Mouse (Mus musculus): ENCODE measurements around the gene Olfr643. TPM values are rescaled to one million over a fixed set of nuclear protein-coding genes. Genes with fewer than 3 reads are reported as not detected.

Olfr643 gene
- polyA plus RNA-seq (2016; fragmentation: Nextera tagmentation; extraction: Ambion mirVana), result not detected in 2 replicates

- no peak within 1 kb of the TSS for H3K9ac ChIP-seq (replicated peaks)
- no peak within 1 kb of the TSS for H3K4me2 ChIP-seq (replicated peaks)
- no peak within 1 kb of the TSS for H3K4me3 ChIP-seq
- no peak within 1 kb of the TSS for H3K27ac ChIP-seq (replicated peaks)
- no peaks in the 10 kb centered on the region for H3K9me3 ChIP-seq
- no peaks in the 10 kb centered on the region for H3K4me1 ChIP-seq
- no peaks in the 10 kb centered on the region for H3K36me3 ChIP-seq
- ATAC-seq (ENCODE audit: low FRiP score, low read depth), result no peak
- WGBS, result 87% methylated on average over 5 of the region's 5 CpGs
- no peaks in the 10 kb centered on the region for H3K27me3 ChIP-seq
Measured at GRCm38 (mm10) chr7:104137305-104137704, at the start of gene Olfr643. TSS of gene Olfr643 (minus strand) at chr7:104137405.

GRCm38 (mm10) chr7:104183292-104183691, 46.1 kb upstream of the Olfr643 start, which contains the start of gene Olfr648:
TSS of gene Olfr648 (minus strand) at chr7:104183392.
- Histone ChIP-seq H3K4me3 (no peak within 1 kb of the TSS), H3K27ac (replicated peaks) (no peak within 1 kb of the TSS), H3K27me3 (no peaks in the 10 kb centered on the region), H3K36me3 (no peaks in the 10 kb centered on the region), H3K4me1 (no peaks in the 10 kb centered on the region), H3K9ac (replicated peaks) (no peak within 1 kb of the TSS), H3K9me3 (no peaks in the 10 kb centered on the region), H3K4me2 (replicated peaks) (no peak within 1 kb of the TSS)
- 94% methylated on average over 2 of the region's 2 CpGs for WGBS
- no peak for ATAC-seq (ENCODE audit: low FRiP score, low read depth)

GRCm38 (mm10) chr7:104179074-104179473, 41.9 kb upstream of the Olfr643 start:
- Histone ChIP-seq H3K27ac (replicated peaks) (no peak overlapping the region), H3K9ac (replicated peaks) (no peak overlapping the region), H3K27me3 (no peaks in the 10 kb centered on the region), H3K4me3 (no peak overlapping the region), H3K36me3 (no peaks in the 10 kb centered on the region), H3K4me2 (replicated peaks) (no peak overlapping the region), H3K9me3 (no peaks in the 10 kb centered on the region), H3K4me1 (no peaks in the 10 kb centered on the region)
- 80% methylated on average over 1 of the region's 1 CpGs for WGBS
- ATAC-seq (ENCODE audit: low FRiP score, low read depth), result no peak

- 66% methylated on average over 5 of the region's 5 CpGs for WGBS
- Histone ChIP-seq H3K9me3 (no peaks in the 10 kb centered on the region), H3K4me2 (replicated peaks) (no peak overlapping the region), H3K4me1 (no peaks in the 10 kb centered on the region), H3K27me3 (no peaks in the 10 kb centered on the region), H3K9ac (replicated peaks) (no peak overlapping the region), H3K36me3 (no peaks in the 10 kb centered on the region), H3K4me3 (no peak overlapping the region), H3K27ac (replicated peaks) (no peak overlapping the region)
- ATAC-seq (ENCODE audit: low FRiP score, low read depth), result no peak
Measured at GRCm38 (mm10) chr7:104178422-104179054, 41.3 kb upstream of the Olfr643 start.

- ATAC-seq (ENCODE audit: low FRiP score, low read depth), result no peak
- H3K36me3 ChIP-seq, result no peaks in the 10 kb centered on the region
- 13% methylated on average over 1 of the region's 1 CpGs for WGBS
Measured at GRCm38 (mm10) chr7:104175085-104175484, 37.9 kb upstream of the Olfr643 start.

GRCm38 (mm10) chr7:104169634-104170204, 32.5 kb upstream of the Olfr643 start:
- Histone ChIP-seq H3K4me2 (replicated peaks) (no peak overlapping the region), H3K4me3 (no peak overlapping the region), H3K27ac (replicated peaks) (no peak overlapping the region), H3K4me1 (no peaks in the 10 kb centered on the region), H3K36me3 (no peaks in the 10 kb centered on the region), H3K27me3 (no peaks in the 10 kb centered on the region), H3K9me3 (no peaks in the 10 kb centered on the region), H3K9ac (replicated peaks) (no peak overlapping the region)
- 77% methylated on average over 6 of the region's 6 CpGs for WGBS
- no peak for ATAC-seq (ENCODE audit: low FRiP score, low read depth)

More at GRCm38 (mm10) chr7:104175085-104175484, 37.9 kb upstream of the Olfr643 start:
- Histone ChIP-seq H3K4me1 (no peaks in the 10 kb centered on the region), H3K9ac (replicated peaks) (no peak overlapping the region), H3K9me3 (no peaks in the 10 kb centered on the region), H3K4me3 (no peak overlapping the region), H3K27me3 (no peaks in the 10 kb centered on the region), H3K27ac (replicated peaks) (no peak overlapping the region), H3K4me2 (replicated peaks) (no peak overlapping the region)

- Histone ChIP-seq H3K4me1 (no peaks in the 10 kb centered on the region), H3K4me3 (no peak overlapping the region), H3K4me2 (replicated peaks) (no peak overlapping the region), H3K36me3 (no peaks in the 10 kb centered on the region), H3K9me3 (no peaks in the 10 kb centered on the region), H3K27me3 (no peaks in the 10 kb centered on the region), H3K9ac (replicated peaks) (no peak overlapping the region), H3K27ac (replicated peaks) (no peak overlapping the region)
- no peak for ATAC-seq (ENCODE audit: low FRiP score, low read depth)
- WGBS, result 89% methylated on average over 6 of the region's 6 CpGs
Measured at GRCm38 (mm10) chr7:104167105-104167504, 29.9 kb upstream of the Olfr643 start.

GRCm38 (mm10) chr7:104150456-104150855, 13.3 kb upstream of the Olfr643 start, which contains the start of gene Ubqlnl:
TSS of gene Ubqlnl (minus strand) at chr7:104150556.
- WGBS, result 82% methylated on average over 2 of the region's 2 CpGs
- H3K4me1 ChIP-seq, result no peaks in the 10 kb centered on the region
- no peak within 1 kb of the TSS for H3K4me3 ChIP-seq
- no peak within 1 kb of the TSS for H3K27ac ChIP-seq (replicated peaks)
- H3K9ac ChIP-seq (replicated peaks), result no peak within 1 kb of the TSS
- no peaks in the 10 kb centered on the region for H3K36me3 ChIP-seq
- no peak for ATAC-seq (ENCODE audit: low FRiP score, low read depth)
- no peak within 1 kb of the TSS for H3K4me2 ChIP-seq (replicated peaks)
- H3K9me3 ChIP-seq, result no peaks in the 10 kb centered on the region
- no peaks in the 10 kb centered on the region for H3K27me3 ChIP-seq

- H3K9ac ChIP-seq (replicated peaks), result no peak within 1 kb of the TSS
- no peaks in the 10 kb centered on the region for H3K36me3 ChIP-seq
- ATAC-seq (ENCODE audit: low FRiP score, low read depth), result no peak
- H3K27me3 ChIP-seq, result no peaks in the 10 kb centered on the region
- H3K4me3 ChIP-seq, result no peak within 1 kb of the TSS
- no peak within 1 kb of the TSS for H3K4me2 ChIP-seq (replicated peaks)
- 72% methylated on average over 3 of the region's 3 CpGs for WGBS
- no peaks in the 10 kb centered on the region for H3K9me3 ChIP-seq
- no peak within 1 kb of the TSS for H3K27ac ChIP-seq (replicated peaks)
- H3K4me1 ChIP-seq, result no peaks in the 10 kb centered on the region
Measured at GRCm38 (mm10) chr7:104143179-104143578, 6.0 kb upstream of the Olfr643 start, which contains the start of gene Ubqln3. TSS of gene Ubqln3 (minus strand) at chr7:104143279.

GRCm38 (mm10) chr7:104129726-104130125, 7.5 kb downstream of the Olfr643 start, which contains the start of gene Ubqln5:
TSS of gene Ubqln5 (minus strand) at chr7:104129826.
- no peak for ATAC-seq (ENCODE audit: low FRiP score, low read depth)
- Histone ChIP-seq H3K27me3 (no peaks in the 10 kb centered on the region), H3K9ac (replicated peaks) (no peak within 1 kb of the TSS), H3K4me1 (no peaks in the 10 kb centered on the region), H3K36me3 (no peaks in the 10 kb centered on the region), H3K4me3 (no peak within 1 kb of the TSS), H3K4me2 (replicated peaks) (no peak within 1 kb of the TSS), H3K9me3 (no peaks in the 10 kb centered on the region), H3K27ac (replicated peaks) (no peak within 1 kb of the TSS)
- 90% methylated on average over 5 of the region's 5 CpGs for WGBS

- H3K27ac ChIP-seq (replicated peaks), result no peak within 1 kb of the TSS
Measured at GRCm38 (mm10) chr7:104104757-104104972, 32.5 kb downstream of the Olfr643 start, which contains the start of gene Olfr646. TSS of gene Olfr646 (plus strand) at chr7:104104873.

GRCm38 (mm10) chr7:104103913-104104756, 33.1 kb downstream of the Olfr643 start:
- 78% methylated on average over 4 of the region's 4 CpGs for WGBS

More at GRCm38 (mm10) chr7:104104757-104104972, 32.5 kb downstream of the Olfr643 start, which contains the start of gene Olfr646:
- Histone ChIP-seq H3K9me3 (no peaks in the 10 kb centered on the region), H3K4me2 (replicated peaks) (no peak within 1 kb of the TSS), H3K4me3 (no peak within 1 kb of the TSS), H3K9ac (replicated peaks) (no peak within 1 kb of the TSS), H3K4me1 (no peaks in the 10 kb centered on the region), H3K27me3 (no peaks in the 10 kb centered on the region), H3K36me3 (no peaks in the 10 kb centered on the region)
- ATAC-seq (ENCODE audit: low FRiP score, low read depth), result no peak

More at GRCm38 (mm10) chr7:104103913-104104756, 33.1 kb downstream of the Olfr643 start:
- no peaks in the 10 kb centered on the region for H3K9me3 ChIP-seq
- no peaks in the 10 kb centered on the region for H3K4me1 ChIP-seq
- no peak overlapping the region for H3K4me2 ChIP-seq (replicated peaks)
- H3K27me3 ChIP-seq, result no peaks in the 10 kb centered on the region
- no peaks in the 10 kb centered on the region for H3K36me3 ChIP-seq
- no peak overlapping the region for H3K9ac ChIP-seq (replicated peaks)
- no peak overlapping the region for H3K27ac ChIP-seq (replicated peaks)
- no peak for ATAC-seq (ENCODE audit: low FRiP score, low read depth)
- H3K4me3 ChIP-seq, result no peak overlapping the region

Measured in midbrain, embryonic 12.5 days (tissue).